Mouse (Mus musculus): ENCODE results near the gene Panx1. TPM values are rescaled to one million over a fixed set of nuclear protein-coding genes. Genes with fewer than 3 reads are reported as not detected.

Panx1 gene
- polyA plus RNA-seq, 2 experiments: 41.7 to 49.5 TPM

- DNase-seq (ENCODE audit: low spot score): no peak
- H3K9me3 ChIP-seq (ENCODE audit: control insufficient read depth, low read length): no peaks in the 10 kb centered on the region
- no peaks in the 10 kb centered on the region for H3K27me3 ChIP-seq (ENCODE audit: control insufficient read depth, insufficient read depth, low read length)
- no peak overlapping the region for H3K4me2 ChIP-seq (replicated peaks; ENCODE audit: low read depth, low read length, severe bottlenecking)
- no peaks in the 10 kb centered on the region for H3K4me1 ChIP-seq (ENCODE audit: control insufficient read depth, insufficient read depth, low read length)
- H3K36me3 ChIP-seq (ENCODE audit: control insufficient read depth, insufficient read depth, low read length): no peaks in the 10 kb centered on the region
- no peak overlapping the region for H3K27ac ChIP-seq (replicated peaks; ENCODE audit: low read depth, low read length)
- no peak overlapping the region for H3K4me3 ChIP-seq (replicated peaks; ENCODE audit: low read length)
- 49% methylated on average over 3 of the region's 3 CpGs for WGBS
- ATAC-seq (ENCODE audit: low FRiP score, low read depth): no peak
- H3K9ac ChIP-seq (ENCODE audit: low read depth, low read length, severe bottlenecking): no peak overlapping the region
- TF ChIP-seq POLR2A (IDR thresholded peaks at IDR 0.05; ENCODE audit: borderline replicate concordance, extremely low read depth, insufficient read depth, insufficient read length): no peak
These were observed 62.1 kb downstream of the Panx1 start for GRCm38 (mm10) chr9:14983141-14983540.

DNA sequence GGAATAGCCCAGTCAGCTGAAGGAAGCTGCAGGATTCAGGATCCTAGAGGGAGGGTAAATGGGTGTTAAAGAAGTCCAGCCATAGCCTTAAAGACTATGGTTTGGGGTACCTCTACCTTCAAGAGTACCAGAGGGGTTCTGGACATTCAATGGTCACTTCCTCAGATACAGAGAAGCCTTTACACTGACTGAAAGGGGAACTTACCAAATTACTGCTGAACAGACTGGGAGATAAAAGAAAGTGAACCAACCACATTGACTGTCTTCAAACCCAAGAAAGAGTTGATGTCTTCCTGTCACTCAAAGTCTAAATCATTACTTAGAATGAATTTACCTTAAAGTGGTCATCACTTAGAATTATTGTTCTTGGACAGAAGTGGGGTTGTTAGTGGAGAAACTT is 62.6 kb downstream of the Panx1 start:
- Histone ChIP-seq H3K4me2 (replicated peaks; ENCODE audit: low read depth, low read length, severe bottlenecking) (no peak overlapping the region), H3K27ac (replicated peaks; ENCODE audit: low read depth, low read length) (no peak overlapping the region)

DNA sequence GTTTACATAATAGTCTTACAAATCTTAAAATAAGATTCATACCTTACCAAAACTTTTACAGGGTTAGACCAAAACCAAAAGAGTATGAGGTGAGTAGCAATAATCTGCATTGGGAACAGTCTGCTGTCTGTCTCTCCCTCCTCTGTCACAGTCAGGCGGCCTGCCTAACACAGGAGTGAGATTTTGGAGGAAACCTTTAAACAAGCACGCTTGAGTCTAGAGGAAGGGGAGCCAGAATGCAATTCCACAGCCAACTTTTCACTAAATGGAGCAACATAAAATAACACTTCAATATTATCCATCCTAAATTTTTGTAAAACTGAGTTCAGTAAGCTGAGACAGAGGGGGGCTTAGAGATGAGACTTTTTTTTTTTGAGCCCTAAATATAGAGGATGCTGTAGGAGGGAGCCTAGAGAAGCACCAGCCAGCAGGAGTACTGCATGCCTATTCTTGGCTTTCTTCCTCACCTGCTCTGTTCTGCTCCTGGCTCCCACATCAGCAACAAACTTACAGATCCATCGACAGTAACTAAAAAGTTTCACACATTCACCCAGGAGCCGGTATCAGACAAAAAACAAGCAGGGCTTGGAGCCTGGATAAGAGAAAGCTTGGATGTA is 63.6 kb downstream of the Panx1 start:
- DNase-seq (ENCODE audit: low spot score): no peak
- no peak overlapping the region for H3K9ac ChIP-seq (ENCODE audit: low read depth, low read length, severe bottlenecking)
- no peaks in the 10 kb centered on the region for H3K27me3 ChIP-seq (ENCODE audit: control insufficient read depth, insufficient read depth, low read length)
- H3K27ac ChIP-seq (replicated peaks; ENCODE audit: low read depth, low read length): no peak overlapping the region
- H3K4me2 ChIP-seq (replicated peaks; ENCODE audit: low read depth, low read length, severe bottlenecking): no peak overlapping the region
- H3K9me3 ChIP-seq (ENCODE audit: control insufficient read depth, low read length): no peaks in the 10 kb centered on the region
- no peak for TF ChIP-seq POLR2A (IDR thresholded peaks at IDR 0.05; ENCODE audit: borderline replicate concordance, extremely low read depth, insufficient read depth, insufficient read length)
- no peak for ATAC-seq (ENCODE audit: low FRiP score, low read depth)
- H3K4me3 ChIP-seq (replicated peaks; ENCODE audit: low read length): no peak overlapping the region
- H3K36me3 ChIP-seq (ENCODE audit: control insufficient read depth, insufficient read depth, low read length): no peaks in the 10 kb centered on the region
- whole genome bisulfite sequencing: 78% methylated on average over 4 of the region's 4 CpGs
- H3K4me1 ChIP-seq (ENCODE audit: control insufficient read depth, insufficient read depth, low read length): no peaks in the 10 kb centered on the region

More for the DNA sequence above, 62.6 kb downstream of the Panx1 start:
- H3K36me3 ChIP-seq (ENCODE audit: control insufficient read depth, insufficient read depth, low read length): no peaks in the 10 kb centered on the region
- ATAC-seq (ENCODE audit: low FRiP score, low read depth): no peak
- DNase-seq (ENCODE audit: low spot score): no peak
- H3K4me1 ChIP-seq (ENCODE audit: control insufficient read depth, insufficient read depth, low read length): no peaks in the 10 kb centered on the region
- no peaks in the 10 kb centered on the region for H3K27me3 ChIP-seq (ENCODE audit: control insufficient read depth, insufficient read depth, low read length)
- TF ChIP-seq POLR2A (IDR thresholded peaks at IDR 0.05; ENCODE audit: borderline replicate concordance, extremely low read depth, insufficient read depth, insufficient read length): no peak
- H3K4me3 ChIP-seq (replicated peaks; ENCODE audit: low read length): no peak overlapping the region
- H3K9me3 ChIP-seq (ENCODE audit: control insufficient read depth, low read length): no peaks in the 10 kb centered on the region
- no peak overlapping the region for H3K9ac ChIP-seq (ENCODE audit: low read depth, low read length, severe bottlenecking)

DNA sequence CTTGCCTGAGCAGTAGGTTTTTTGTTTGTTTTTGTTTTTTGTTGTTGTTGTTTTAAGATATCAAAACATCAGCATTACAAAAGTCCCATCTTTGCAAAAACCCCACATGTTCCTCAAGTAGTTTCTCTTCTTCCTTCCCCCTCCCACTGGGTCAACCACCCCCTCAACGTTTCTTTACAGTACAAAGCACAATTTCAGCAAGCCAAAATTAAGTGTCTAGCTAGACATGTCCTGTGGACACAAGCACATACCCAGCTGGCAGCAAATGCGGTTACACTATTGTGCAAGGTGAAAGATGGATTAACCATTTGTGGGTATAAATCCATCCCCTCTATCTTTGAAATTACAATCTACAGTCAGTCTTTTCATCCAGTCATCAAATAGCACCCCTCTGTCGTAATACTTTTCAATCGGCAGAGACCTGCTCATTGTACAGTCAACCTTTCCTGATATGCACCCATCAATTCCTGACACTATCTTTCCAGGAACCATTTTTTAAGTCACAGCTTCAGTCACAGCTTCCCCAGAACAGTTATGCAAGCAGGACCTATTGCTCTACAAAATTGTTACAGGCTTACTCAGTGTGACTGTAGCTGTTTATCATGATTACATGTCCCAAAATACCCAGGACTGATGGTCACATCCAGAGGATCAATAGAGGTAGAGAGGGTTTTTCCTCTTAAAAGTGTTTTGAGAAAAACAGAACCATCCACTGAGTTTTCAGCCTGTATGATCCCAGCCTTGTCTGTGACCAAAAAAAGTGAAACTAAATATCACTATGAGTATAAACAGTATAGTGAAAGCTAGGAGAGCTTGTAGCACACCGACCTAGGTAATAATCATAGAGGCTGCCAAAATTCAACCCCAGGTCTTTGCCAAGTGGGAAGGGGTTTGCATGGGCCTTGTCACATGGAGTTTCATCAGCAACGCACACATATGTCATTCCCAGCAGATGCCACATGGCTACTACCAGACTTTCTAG is 70.7 kb downstream of the Panx1 start:
- TF ChIP-seq POLR2A (IDR thresholded peaks at IDR 0.05; ENCODE audit: borderline replicate concordance, extremely low read depth, insufficient read depth, insufficient read length): no peak
- H3K4me2 ChIP-seq (replicated peaks; ENCODE audit: low read depth, low read length, severe bottlenecking): no peak overlapping the region
- WGBS: 83% methylated on average over 6 of the region's 6 CpGs
- no peaks in the 10 kb centered on the region for H3K36me3 ChIP-seq (ENCODE audit: control insufficient read depth, insufficient read depth, low read length)
- ATAC-seq (ENCODE audit: low FRiP score, low read depth) (no peak), DNase-seq (ENCODE audit: low spot score) (no peak)
- H3K27me3 ChIP-seq (ENCODE audit: control insufficient read depth, insufficient read depth, low read length): no peaks in the 10 kb centered on the region
- no peaks in the 10 kb centered on the region for H3K4me1 ChIP-seq (ENCODE audit: control insufficient read depth, insufficient read depth, low read length)
- no peak overlapping the region for H3K4me3 ChIP-seq (replicated peaks; ENCODE audit: low read length)
- no peak overlapping the region for H3K9ac ChIP-seq (ENCODE audit: low read depth, low read length, severe bottlenecking)
- no peak overlapping the region for H3K27ac ChIP-seq (replicated peaks; ENCODE audit: low read depth, low read length)
- H3K9me3 ChIP-seq (ENCODE audit: control insufficient read depth, low read length): no peaks in the 10 kb centered on the region

- 86% methylated on average over 7 of the region's 7 CpGs for WGBS
- Histone ChIP-seq H3K27me3 (ENCODE audit: control insufficient read depth, insufficient read depth, low read length) (no peaks in the 10 kb centered on the region), H3K4me2 (replicated peaks; ENCODE audit: low read depth, low read length, severe bottlenecking) (no peak overlapping the region), H3K4me1 (ENCODE audit: control insufficient read depth, insufficient read depth, low read length) (no peaks in the 10 kb centered on the region), H3K4me3 (replicated peaks; ENCODE audit: low read length) (no peak overlapping the region), H3K36me3 (ENCODE audit: control insufficient read depth, insufficient read depth, low read length) (no peaks in the 10 kb centered on the region), H3K27ac (replicated peaks; ENCODE audit: low read depth, low read length) (no peak overlapping the region), H3K9me3 (ENCODE audit: control insufficient read depth, low read length) (no peaks in the 10 kb centered on the region), H3K9ac (ENCODE audit: low read depth, low read length, severe bottlenecking) (no peak overlapping the region)
- ATAC-seq (ENCODE audit: low FRiP score, low read depth): no peak
- no peak for DNase-seq (ENCODE audit: low spot score)
- TF ChIP-seq POLR2A (IDR thresholded peaks at IDR 0.05; ENCODE audit: borderline replicate concordance, extremely low read depth, insufficient read depth, insufficient read length): no peak
These were observed 71.5 kb downstream of the Panx1 start for GRCm38 (mm10) chr9:14973762-14974161.

Measured in limb, embryonic 14.5 days (tissue).